Mouse (Mus musculus) kidney, embryonic 14.5 days (tissue): Measurements from ENCODE around the gene Dcbld1. TPM values are rescaled to one million over a fixed set of nuclear protein-coding genes. Genes with fewer than 3 reads are reported as not detected.

ENCODE experiments used
- ATAC-seq: fragments of 200-750 bp; cut with Nextera tagmentation; 2 replicates; pipeline ENCODE4 v1.8.0; 2017; ENCODE audit warnings: moderate number of reproducible peaks, mild to moderate bottlenecking, moderate TSS enrichment, moderate library complexity; ENCODE audit not compliant: low FRiP score, low TSS enrichment
- H3K27ac ChIP-seq: fragments of 300-500 bp; sonication (generic); 2 replicates; pipeline ENCODE4 v1.5.1; 2014; ENCODE audit warnings: low read depth, mild to moderate bottlenecking, low read length, moderate library complexity, mixed read lengths
- H3K27me3 ChIP-seq: fragments of 300-500 bp; sonication (generic); 2 replicates; pipeline ENCODE4 v1.6.1; 2014; ENCODE audit warnings: mild to moderate bottlenecking, low read length; ENCODE audit not compliant: control insufficient read depth, insufficient read depth
- H3K36me3 ChIP-seq: fragments of 300-500 bp; sonication (generic); 2 replicates; pipeline ENCODE4 v1.6.1; 2014; ENCODE audit warnings: low read length, mixed read lengths; ENCODE audit not compliant: control insufficient read depth, insufficient read depth
- H3K4me1 ChIP-seq: fragments of 300-500 bp; sonication (generic); 2 replicates; pipeline ENCODE4 v1.6.1; 2014; ENCODE audit warnings: low read length, mixed read lengths; ENCODE audit not compliant: control insufficient read depth, insufficient read depth
- H3K4me2 ChIP-seq: fragments of 300-500 bp; sonication (generic); replicated peaks from 2 replicates; pipeline ENCODE4 v1.6.1; 2014; ENCODE audit warnings: low read depth, mild to moderate bottlenecking, low read length
- H3K4me3 ChIP-seq: fragments of 300-500 bp; sonication (generic); 2 replicates; pipeline ENCODE4 v1.5.1; 2014; ENCODE audit warnings: mild to moderate bottlenecking, low read length
- H3K9ac ChIP-seq: fragments of 300-500 bp; sonication (generic); 2 replicates; pipeline ENCODE4 v1.6.1; 2014; ENCODE audit warnings: low read depth, mild to moderate bottlenecking, low read length, moderate library complexity
- H3K9me3 ChIP-seq: fragments of 300-500 bp; sonication (generic); 2 replicates; pipeline ENCODE4 v1.6.1; 2016; ENCODE audit warnings: low read length; ENCODE audit not compliant: control insufficient read depth
- WGBS: fragments of 180-500 bp; shearing (Covaris S2); extraction: QIAGEN DNeasy Blood & Tissue Kit; methylation state at CpG from one replicate; pipeline ENCODE4 v1.1.7; 2014; 5-methylcytosine and 5-hydroxymethylcytosine counted together
- polyA plus RNA-seq: library from polyadenylated mRNA; unstranded; fragments of >200 nt; fragmentation: Nextera tagmentation; extraction: Ambion mirVana; gene quantifications from 2 replicates; pipeline ENCODE4 v1.2.1, GENCODE M21; 2014

The Dcbld1 gene
- polyA plus RNA-seq, 1 experiment from 2014 or later, result 26.5 TPM

- Histone ChIP-seq H3K4me2 (no peak overlapping the region), H3K36me3 (no peaks in the 10 kb centered on the region), H3K27me3 (no peaks in the 10 kb centered on the region), H3K4me1 (no peaks in the 10 kb centered on the region), H3K4me3 (no peak overlapping the region), H3K9ac (no peak overlapping the region), H3K27ac (no peak overlapping the region), H3K9me3 (no peaks in the 10 kb centered on the region)
- ATAC-seq, result no peak
- 68% methylated on average over 11 of the region's 11 CpGs for WGBS
These were observed 20.0 kb downstream of the Dcbld1 start for GRCm38 (mm10) chr10:52253426-52253825.

GRCm38 (mm10) chr10:52257768-52258167, 24.3 kb downstream of the Dcbld1 start:
- no peak overlapping the region for H3K4me2 ChIP-seq
- H3K9me3 ChIP-seq, result no peaks in the 10 kb centered on the region
- H3K27ac ChIP-seq, result no peak overlapping the region
- no peak overlapping the region for H3K4me3 ChIP-seq
- no peaks in the 10 kb centered on the region for H3K36me3 ChIP-seq
- no peaks in the 10 kb centered on the region for H3K27me3 ChIP-seq
- no peak for ATAC-seq
- H3K9ac ChIP-seq, result no peak overlapping the region
- no peaks in the 10 kb centered on the region for H3K4me1 ChIP-seq
- 61% methylated on average over 2 of the region's 2 CpGs for WGBS

GRCm38 (mm10) chr10:52258180-52258948, 24.9 kb downstream of the Dcbld1 start:
- Histone ChIP-seq H3K27me3 (no peaks in the 10 kb centered on the region), H3K36me3 (no peaks in the 10 kb centered on the region), H3K9ac (no peak overlapping the region), H3K4me1 (no peaks in the 10 kb centered on the region), H3K9me3 (no peaks in the 10 kb centered on the region), H3K4me3 (no peak overlapping the region), H3K27ac (no peak overlapping the region), H3K4me2 (no peak overlapping the region)
- ATAC-seq, result no peak
- WGBS, result 37% methylated on average over 13 of the region's 13 CpGs

DNA sequence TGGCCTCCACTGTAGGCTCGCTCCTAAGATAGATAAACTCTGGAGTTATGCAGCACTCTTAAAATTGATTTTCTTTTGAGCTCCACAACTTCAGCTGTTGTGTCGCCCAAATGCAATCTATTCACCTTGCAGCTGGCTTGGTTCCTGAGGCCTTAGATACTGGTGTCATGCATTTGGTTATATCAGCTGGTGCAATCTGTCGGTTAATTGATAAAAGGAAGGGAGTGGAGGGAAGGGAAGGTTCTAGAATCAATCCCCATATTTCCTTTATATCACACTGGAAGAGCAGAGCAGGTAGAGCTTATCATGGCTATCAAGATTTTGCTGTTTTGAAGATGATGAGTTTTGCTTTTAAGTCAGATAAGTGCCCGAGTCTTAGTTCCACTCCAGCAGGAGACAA, 26.8 kb downstream of the Dcbld1 start:
- H3K4me1 ChIP-seq, result no peaks in the 10 kb centered on the region
- H3K27ac ChIP-seq, result no peak overlapping the region
- H3K9ac ChIP-seq, result no peak overlapping the region
- H3K27me3 ChIP-seq, result no peaks in the 10 kb centered on the region
- H3K36me3 ChIP-seq, result no peaks in the 10 kb centered on the region
- no peaks in the 10 kb centered on the region for H3K9me3 ChIP-seq
- ATAC-seq, result no peak
- H3K4me2 ChIP-seq, result no peak overlapping the region
- H3K4me3 ChIP-seq, result no peak overlapping the region
- 84% methylated on average over 4 of the region's 4 CpGs for WGBS

- Histone ChIP-seq H3K4me1 (no peaks in the 10 kb centered on the region), H3K4me3 (no peak overlapping the region), H3K4me2 (no peak overlapping the region), H3K9ac (no peak overlapping the region), H3K27me3 (no peaks in the 10 kb centered on the region), H3K27ac (no peak overlapping the region), H3K36me3 (no peaks in the 10 kb centered on the region), H3K9me3 (no peaks in the 10 kb centered on the region)
- ATAC-seq, result no peak
- WGBS, result 93% methylated on average over 5 of the region's 5 CpGs
These were observed 30.7 kb downstream of the Dcbld1 start for GRCm38 (mm10) chr10:52264162-52264561.

DNA sequence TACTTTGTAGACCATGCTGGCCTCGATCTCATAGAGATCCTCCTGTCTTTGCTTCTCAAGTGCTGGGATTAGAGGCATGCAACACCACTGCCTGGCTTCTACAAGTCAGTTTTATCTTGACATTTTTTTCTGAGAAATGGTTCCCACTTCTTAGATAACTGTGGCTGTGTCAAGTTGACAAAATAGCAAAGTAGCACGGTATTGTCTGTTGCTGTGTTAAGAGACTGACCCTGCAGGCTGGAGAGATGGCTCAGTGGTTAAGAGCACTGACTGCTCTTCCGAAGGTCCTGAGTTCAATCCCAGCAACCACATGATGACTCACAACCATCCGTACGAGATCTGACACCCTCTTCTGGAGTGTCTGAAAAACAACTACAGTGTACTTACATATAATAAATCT, 35.5 kb downstream of the Dcbld1 start:
- Histone ChIP-seq H3K4me2 (no peak overlapping the region), H3K27ac (no peak overlapping the region), H3K4me1 (no peaks in the 10 kb centered on the region), H3K36me3 (no peaks in the 10 kb centered on the region), H3K9ac (no peak overlapping the region), H3K4me3 (no peak overlapping the region), H3K27me3 (no peaks in the 10 kb centered on the region), H3K9me3 (no peaks in the 10 kb centered on the region)
- no peak for ATAC-seq
- WGBS, result 80% methylated on average over 5 of the region's 5 CpGs

- H3K27me3 ChIP-seq, result no peaks in the 10 kb centered on the region
- H3K9ac ChIP-seq, result no peak overlapping the region
- H3K36me3 ChIP-seq, result no peaks in the 10 kb centered on the region
- H3K4me3 ChIP-seq, result no peak overlapping the region
- ATAC-seq, result no peak
- H3K4me1 ChIP-seq, result no peaks in the 10 kb centered on the region
- H3K9me3 ChIP-seq, result no peaks in the 10 kb centered on the region
- H3K4me2 ChIP-seq, result no peak overlapping the region
- WGBS, result 90% methylated on average over 5 of the region's 5 CpGs
- no peak overlapping the region for H3K27ac ChIP-seq
These were observed 38.0 kb downstream of the Dcbld1 start for GRCm38 (mm10) chr10:52271385-52271784.

GRCm38 (mm10) chr10:52273012-52273411, 39.6 kb downstream of the Dcbld1 start:
- Histone ChIP-seq H3K36me3 (no peaks in the 10 kb centered on the region), H3K4me1 (no peaks in the 10 kb centered on the region), H3K27ac (no peak overlapping the region), H3K9ac (no peak overlapping the region), H3K4me3 (no peak overlapping the region), H3K27me3 (no peaks in the 10 kb centered on the region), H3K9me3 (no peaks in the 10 kb centered on the region), H3K4me2 (no peak overlapping the region)
- ATAC-seq, result no peak
- 79% methylated on average over 2 of the region's 2 CpGs for WGBS

- no peak for ATAC-seq
- Histone ChIP-seq H3K9me3 (no peaks in the 10 kb centered on the region), H3K4me3 (no peak overlapping the region), H3K9ac (no peak overlapping the region), H3K4me2 (no peak overlapping the region), H3K27ac (no peak overlapping the region), H3K27me3 (no peaks in the 10 kb centered on the region), H3K4me1 (no peaks in the 10 kb centered on the region), H3K36me3 (no peaks in the 10 kb centered on the region)
- 54% methylated on average over 8 of the region's 8 CpGs for WGBS
These were observed 40.8 kb downstream of the Dcbld1 start for GRCm38 (mm10) chr10:52274001-52274909.
